Mouse (Mus musculus): ENCODE measurements around the gene Ppm1l.

GRCm38 (mm10) chr3:69341514-69341913 is 24.9 kb downstream of the Ppm1l start:
- TF ChIP-seq CTCF (IDR thresholded peaks at IDR 0.05; ENCODE audit: borderline replicate concordance, insufficient read depth, low read length), result no peak
- no peak for TF ChIP-seq POLR2A (IDR thresholded peaks at IDR 0.05; ENCODE audit: low read depth, low read length)
